Mouse (Mus musculus) inflammation-experienced regulatory T-cells, adult 6 months (primary cell): ENCODE measurements around the gene Zbtb8os. TPM values are rescaled to one million over a fixed set of nuclear protein-coding genes. Genes with fewer than 3 reads are reported as not detected.
A peak's percentile ranks its signal among the peaks of the same experiment; 100 is the strongest.

Experiments
- ATAC-seq: one replicate; pipeline ENCODE4 v1.8.0; 2017
- polyA plus RNA-seq, 3 experiments: library from polyadenylated mRNA; unstranded; fragments of 100-300 nt; shearing (Covaris generic); gene quantifications; one replicate each; pipeline ENCODE4 v1.2.1; 2017

The Zbtb8os gene
- polyA plus RNA-seq, result 100 to 1,000 TPM; 103 to 158 (median 113) TPM

- ATAC-seq, result peak; percentile 92
These were observed at the start of gene Zbtb8os, which contains the start of gene Rbbp4 for GRCm38 (mm10) chr4:129335216-129336074. TSS of gene Zbtb8os (plus strand) at chr4:129335695. TSS of gene Rbbp4 (minus strand) at chr4:129335370.

- ATAC-seq, result no peak
These were observed 49.4 kb upstream of the Zbtb8os start for GRCm38 (mm10) chr4:129286001-129286682.

DNA sequence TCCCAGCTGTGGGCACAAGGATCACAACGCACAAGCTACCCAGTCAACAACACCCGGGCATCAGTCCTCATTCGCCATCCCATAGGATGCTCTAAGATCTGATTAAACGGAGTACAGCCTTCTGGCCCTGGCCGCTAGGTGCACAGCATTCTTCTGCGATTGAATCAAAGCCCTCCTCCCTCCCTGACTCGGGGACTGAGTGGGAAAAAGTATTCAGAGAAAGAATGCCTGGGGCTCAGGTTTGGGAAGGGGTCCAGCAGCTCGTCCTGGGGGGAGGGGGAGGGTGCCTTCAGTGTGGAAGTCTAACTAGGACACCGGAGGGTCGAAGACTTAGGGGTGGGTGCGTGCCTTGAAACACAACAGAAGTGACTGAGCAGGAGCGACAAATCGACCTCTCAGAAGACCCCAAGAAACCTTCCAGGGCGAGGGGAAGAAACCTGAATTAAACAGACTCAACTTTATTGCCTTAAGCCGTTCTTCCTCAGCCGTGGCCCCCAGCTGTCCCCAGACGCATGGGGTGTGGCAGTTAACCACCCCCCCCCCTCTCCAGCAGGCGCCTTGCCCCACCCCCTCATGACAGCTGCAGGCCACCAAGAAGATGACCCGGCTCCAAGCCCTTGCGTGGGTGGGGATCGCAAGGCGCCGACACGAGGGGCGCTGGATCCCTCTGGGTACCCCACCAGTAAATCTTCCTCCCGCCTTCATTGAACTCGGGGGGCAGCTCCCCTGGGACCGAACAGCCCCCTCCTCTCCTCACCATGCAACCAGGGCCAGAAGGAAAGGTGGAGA, 48.6 kb upstream of the Zbtb8os start:
- ATAC-seq, result no peak

DNA sequence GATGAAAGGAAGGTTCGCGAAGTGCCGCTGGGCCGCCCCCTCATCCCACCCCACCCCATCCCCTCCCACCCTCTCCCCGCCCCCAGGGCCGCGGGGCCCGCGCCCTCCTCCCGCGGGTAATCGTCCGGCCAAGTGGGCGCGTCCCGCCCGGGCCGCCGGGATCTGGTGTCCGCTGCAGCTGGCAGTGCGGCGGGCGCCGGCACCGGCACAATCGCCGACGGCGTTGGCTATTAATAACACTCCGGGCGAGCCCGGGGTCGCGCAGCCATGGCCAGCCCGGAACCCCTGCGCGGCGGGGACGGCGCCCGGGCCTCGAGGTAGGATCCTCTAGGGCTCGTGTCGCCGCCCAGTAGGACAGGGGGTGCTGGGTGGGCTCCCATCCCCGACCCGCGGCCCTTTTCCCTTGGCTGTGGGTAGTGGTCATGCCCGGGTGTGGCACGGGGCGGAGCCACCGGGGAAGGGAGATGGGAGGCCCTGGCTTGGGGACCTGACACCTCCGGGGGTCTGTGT, 48.0 kb upstream of the Zbtb8os start, which contains the start of gene Sync:
Gene Sync (plus strand): TSS at position 146 of the 510 bp plus-strand sequence.
- no peak for ATAC-seq

- ATAC-seq, result no peak
These were observed 47.4 kb upstream of the Zbtb8os start for GRCm38 (mm10) chr4:129288067-129288466.

GRCm38 (mm10) chr4:129289671-129290070, 45.8 kb upstream of the Zbtb8os start:
- no peak for ATAC-seq

GRCm38 (mm10) chr4:129292831-129293230, 42.7 kb upstream of the Zbtb8os start:
- no peak for ATAC-seq

GRCm38 (mm10) chr4:129293702-129294101, 41.8 kb upstream of the Zbtb8os start:
- no peak for ATAC-seq

DNA sequence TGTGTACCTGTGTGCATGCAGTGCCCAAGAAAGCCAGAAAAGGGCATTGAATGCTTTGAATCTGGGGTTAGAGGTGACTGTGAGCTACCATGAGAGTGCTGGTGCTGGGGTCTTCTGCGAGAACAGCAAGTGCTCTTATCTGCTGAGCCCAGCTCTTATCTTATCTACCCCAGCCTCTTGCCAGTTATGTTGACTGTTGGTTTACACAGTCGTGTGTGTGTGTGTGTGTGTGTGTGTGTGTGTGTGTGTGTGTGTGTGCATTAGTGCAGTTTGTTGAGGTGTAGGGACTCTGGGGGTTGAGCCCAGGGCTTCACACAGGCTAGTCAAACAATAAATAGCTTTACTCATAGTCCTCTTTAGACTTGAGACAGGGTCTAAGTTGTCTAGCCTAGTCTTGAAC, 40.3 kb upstream of the Zbtb8os start:
- ATAC-seq, result no peak

DNA sequence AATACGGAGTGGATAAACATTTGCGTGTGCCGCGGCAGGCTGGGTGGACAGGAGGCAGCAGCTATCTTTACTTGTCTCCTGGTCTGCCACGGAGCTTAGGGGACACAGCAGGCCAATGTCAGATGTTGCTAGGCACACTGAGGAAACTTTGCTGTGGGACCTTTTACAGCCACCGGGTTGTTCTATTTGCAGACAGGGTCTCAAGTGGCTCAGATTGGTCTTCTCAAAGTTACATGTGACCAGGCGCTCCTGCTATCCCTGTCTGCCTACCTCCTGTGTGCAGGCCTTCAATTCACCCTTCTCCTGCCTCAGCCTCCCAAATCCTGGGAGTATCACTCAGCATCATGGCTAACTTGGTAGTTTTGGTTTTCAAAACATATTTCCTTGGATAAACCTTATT, 39.4 kb upstream of the Zbtb8os start:
- ATAC-seq, result no peak

GRCm38 (mm10) chr4:129297724-129298123, 37.8 kb upstream of the Zbtb8os start:
- no peak for ATAC-seq

DNA sequence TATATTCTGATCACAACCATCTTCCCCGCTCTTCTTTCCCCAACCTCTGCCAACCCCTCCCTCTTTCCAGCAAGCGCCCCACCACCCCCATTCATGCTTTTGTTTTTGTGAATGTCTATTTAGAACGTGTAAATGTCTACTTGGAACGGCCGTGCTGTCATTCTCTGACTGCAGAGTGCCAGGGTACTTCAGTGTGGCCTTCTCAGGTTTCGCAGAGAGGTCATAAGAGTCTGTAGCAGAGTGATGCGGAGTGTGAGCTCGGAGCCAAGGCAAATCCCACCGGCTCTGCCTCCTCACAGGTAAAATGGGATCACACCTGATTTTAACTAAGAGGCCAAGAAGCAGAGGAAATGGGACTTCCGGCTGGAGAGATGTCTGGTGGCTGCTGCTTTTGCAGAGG, 36.4 kb upstream of the Zbtb8os start:
- ATAC-seq, result no peak

DNA sequence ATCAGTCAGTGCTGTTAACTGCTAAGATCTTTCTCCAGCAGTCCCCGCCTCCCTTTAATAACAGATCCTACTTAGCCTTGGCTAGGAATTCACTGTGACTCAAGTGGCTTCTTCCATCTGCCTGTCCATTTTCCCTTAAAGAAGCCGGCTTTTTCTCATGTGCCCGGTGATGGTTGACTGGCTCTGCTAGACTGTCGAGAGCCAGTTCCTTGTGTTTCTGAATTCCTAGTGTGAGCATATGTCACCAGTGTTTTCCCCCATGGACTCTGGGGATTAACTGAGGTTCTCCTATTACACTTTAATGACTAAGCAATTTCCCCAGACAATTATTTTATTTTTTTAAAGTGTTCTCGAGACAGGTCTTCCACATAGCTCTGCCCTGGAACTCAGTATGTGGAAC, 32.1 kb upstream of the Zbtb8os start:
- ATAC-seq, result no peak

- no peak for ATAC-seq
These were observed 31.7 kb upstream of the Zbtb8os start for GRCm38 (mm10) chr4:129303816-129304215.

- ATAC-seq, result no peak
These were observed 31.2 kb upstream of the Zbtb8os start for GRCm38 (mm10) chr4:129304306-129304705.

- ATAC-seq, result no peak
These were observed 27.6 kb upstream of the Zbtb8os start for GRCm38 (mm10) chr4:129307936-129308335.

DNA sequence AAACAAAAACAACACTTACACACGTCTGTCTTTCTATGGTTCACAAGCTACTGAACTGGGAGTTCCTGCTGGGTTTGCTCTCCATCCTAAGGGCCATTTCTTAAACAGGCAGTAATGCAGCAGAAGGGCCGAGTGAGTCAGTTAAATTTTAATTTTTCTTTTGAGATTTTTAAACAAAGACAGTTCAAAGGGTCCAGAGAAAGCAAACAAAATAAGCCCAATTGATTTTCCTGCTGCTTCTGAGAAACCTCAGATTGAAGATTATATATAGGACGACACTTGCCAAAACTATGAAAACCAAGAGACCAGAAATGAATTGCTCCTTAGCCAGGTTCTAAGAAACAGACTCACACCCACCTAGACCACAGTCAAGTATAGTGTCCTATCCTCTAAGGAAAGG, 21.6 kb upstream of the Zbtb8os start:
- no peak for ATAC-seq

DNA sequence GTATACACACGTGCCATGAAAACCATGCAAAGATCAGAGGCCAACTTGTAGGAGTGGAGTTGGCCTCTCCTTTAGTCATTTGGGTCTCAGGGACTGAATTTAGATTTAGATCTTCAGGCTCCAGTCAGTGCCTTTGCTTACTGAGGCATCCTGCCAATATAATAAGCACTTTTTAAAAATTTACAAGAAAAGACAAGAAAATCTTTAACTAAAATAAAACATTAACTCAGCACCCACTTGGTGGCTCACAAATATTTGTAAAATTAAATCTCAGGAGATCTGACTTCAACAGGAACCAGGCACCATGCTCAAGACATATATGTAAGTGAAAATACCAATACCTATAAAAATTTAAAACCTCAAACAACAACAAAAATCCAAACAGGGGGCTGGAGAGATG, 14.6 kb upstream of the Zbtb8os start:
- ATAC-seq, result no peak

DNA sequence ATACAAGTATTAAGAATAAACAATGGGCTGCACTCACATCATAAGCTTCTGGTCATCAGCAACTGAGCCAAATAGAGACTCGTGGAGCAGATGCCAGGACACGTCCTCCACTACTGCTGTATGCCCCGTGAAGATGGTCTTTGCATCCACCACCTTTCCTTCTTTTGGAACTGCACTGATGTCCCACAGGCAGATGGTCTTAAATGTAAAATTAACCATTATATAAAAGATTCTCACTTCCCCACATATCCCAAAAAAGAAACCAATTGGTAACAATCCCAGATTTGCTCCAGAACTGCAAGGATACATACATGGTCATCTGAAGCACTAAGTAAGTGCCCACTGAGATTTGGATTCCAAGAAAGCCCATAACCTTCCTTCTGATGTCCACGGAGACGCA, 13.5 kb upstream of the Zbtb8os start:
- no peak for ATAC-seq

DNA sequence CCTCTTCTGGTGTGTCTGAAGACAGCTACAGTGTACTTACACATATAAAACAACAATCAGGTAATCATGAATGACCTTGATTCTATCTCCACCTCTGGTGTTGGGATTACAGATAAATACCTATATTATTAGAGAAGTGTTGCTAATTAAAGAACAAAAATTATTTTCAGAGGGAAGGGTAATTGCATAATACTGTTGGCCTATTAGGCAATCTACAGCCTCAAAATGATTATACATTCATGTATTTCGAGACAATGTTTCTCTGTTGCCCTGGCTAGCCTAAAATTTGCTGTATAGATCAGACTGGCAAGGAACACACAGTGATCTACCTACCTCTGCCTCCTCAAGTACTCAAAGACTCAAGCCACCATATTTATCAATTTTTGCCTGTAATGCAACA, 12.0 kb upstream of the Zbtb8os start:
- no peak for ATAC-seq

DNA sequence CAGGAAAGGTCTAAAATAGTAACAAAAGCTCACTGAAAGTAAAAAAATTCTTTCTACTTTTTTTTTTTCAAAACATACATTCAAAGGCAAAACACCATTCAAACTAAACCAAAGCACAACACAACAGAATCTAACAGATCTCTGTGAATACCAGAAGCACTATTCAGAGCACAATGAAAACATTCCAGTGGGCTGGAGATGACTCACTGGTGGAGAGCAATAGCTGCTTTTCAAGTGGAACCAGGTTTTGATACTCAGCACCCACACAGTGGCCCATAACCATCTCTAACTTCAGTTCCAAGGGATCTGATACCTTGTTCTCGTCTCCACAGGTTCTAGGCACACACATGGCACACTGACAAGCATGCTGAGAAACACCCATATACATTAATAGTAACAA, 10.7 kb upstream of the Zbtb8os start:
- ATAC-seq, result no peak

- ATAC-seq, result no peak
These were observed 9.3 kb upstream of the Zbtb8os start for GRCm38 (mm10) chr4:129326191-129326590.

GRCm38 (mm10) chr4:129332846-129333245, 2.6 kb upstream of the Zbtb8os start:
- no peak for ATAC-seq
